Mouse (Mus musculus): ENCODE results near the gene Reg4. TPM values are rescaled to one million over a fixed set of nuclear protein-coding genes. Genes with fewer than 3 reads are reported as not detected.

The Reg4 gene
- polyA plus RNA-seq, 1 experiment from 2014 or later, result not detected

DNA sequence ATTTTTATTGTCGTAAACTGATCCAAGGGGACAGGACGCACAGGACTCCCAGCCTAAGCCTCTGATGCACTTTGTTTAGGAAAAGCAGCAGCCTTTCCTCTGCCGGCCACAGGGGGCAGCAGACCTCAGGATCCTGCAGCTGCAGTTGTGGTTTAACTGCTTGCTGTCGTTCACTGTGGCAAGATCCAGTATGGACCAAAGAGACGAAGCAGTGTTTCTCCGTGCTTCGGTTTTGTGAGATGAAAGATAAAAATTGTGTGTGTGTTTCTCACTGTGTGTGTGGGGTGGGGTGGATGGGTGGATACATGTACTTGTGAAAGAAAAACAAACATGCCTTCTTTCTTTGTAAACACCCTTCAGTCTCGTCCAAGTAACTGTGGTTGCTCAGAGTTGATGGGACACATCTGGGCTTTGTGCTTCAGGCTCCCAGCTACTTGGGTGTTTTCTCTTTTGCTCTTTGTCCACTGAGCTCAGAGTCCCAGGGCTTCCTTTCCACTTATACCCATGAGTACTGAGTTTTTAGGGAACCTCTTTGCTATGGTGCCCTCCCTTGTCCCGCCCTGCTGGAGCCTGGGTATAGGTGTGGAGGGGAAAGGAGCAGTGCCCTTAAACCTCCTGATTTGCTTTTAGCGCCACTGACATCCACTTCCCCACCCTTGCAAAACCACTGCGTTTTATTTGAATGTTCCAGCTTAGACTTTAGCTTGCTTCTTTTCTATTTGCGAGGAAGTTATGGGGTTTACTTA lies 59.1 kb downstream of the Reg4 start:
- no peak overlapping the region for H3K4me2 ChIP-seq (ENCODE audit: low read length)
- DNase-seq (peak; percentile 87), ATAC-seq (ENCODE audit: low FRiP score, low TSS enrichment) (peak; percentile 71; the same call in 1 of the 2 replicates)
- no peaks in the 10 kb centered on the region for H3K27me3 ChIP-seq (ENCODE audit: control insufficient read depth, insufficient read depth, low read length)
- no peak overlapping the region for H3K9ac ChIP-seq (replicated peaks; ENCODE audit: low read length)
- H3K9me3 ChIP-seq (ENCODE audit: control insufficient read depth, low read length), result no peaks in the 10 kb centered on the region
- H3K36me3 ChIP-seq (ENCODE audit: control insufficient read depth, insufficient read depth, low read length), result no peaks in the 10 kb centered on the region
- H3K27ac ChIP-seq (replicated peaks; ENCODE audit: low read depth, low read length), result no peak overlapping the region
- 44% methylated on average over 12 of the region's 12 CpGs for WGBS
- no peaks in the 10 kb centered on the region for H3K4me1 ChIP-seq (ENCODE audit: control insufficient read depth, insufficient read depth, low read length)
- no peak overlapping the region for H3K4me3 ChIP-seq (replicated peaks; ENCODE audit: low read depth, low read length)

DNA sequence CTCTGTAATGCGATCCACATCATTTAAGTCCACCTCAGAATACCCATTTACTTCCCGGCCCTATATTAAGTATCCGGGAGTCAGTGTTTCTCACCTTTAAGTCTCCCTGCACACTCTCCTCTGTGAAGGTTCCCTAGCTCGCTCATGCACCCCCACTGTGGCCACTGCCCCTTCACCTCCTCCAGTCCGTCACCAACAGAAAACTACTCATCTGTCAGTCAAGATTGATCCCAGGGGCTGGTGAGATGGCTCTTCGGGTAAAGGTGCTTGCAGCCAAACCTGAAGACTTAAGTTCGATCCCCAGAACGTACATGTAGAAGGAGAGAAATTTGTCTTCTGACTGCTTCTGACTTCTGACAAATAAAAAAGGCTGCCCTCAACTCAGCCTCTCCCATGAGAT lies 60.5 kb downstream of the Reg4 start:
- ATAC-seq (ENCODE audit: low FRiP score, low TSS enrichment) (no peak), DNase-seq (no peak)
- Histone ChIP-seq H3K9me3 (ENCODE audit: control insufficient read depth, low read length) (no peaks in the 10 kb centered on the region), H3K4me2 (ENCODE audit: low read length) (no peak overlapping the region), H3K27me3 (ENCODE audit: control insufficient read depth, insufficient read depth, low read length) (no peaks in the 10 kb centered on the region), H3K36me3 (ENCODE audit: control insufficient read depth, insufficient read depth, low read length) (no peaks in the 10 kb centered on the region), H3K27ac (replicated peaks; ENCODE audit: low read depth, low read length) (no peak overlapping the region), H3K4me3 (replicated peaks; ENCODE audit: low read depth, low read length) (no peak overlapping the region), H3K4me1 (ENCODE audit: control insufficient read depth, insufficient read depth, low read length) (no peaks in the 10 kb centered on the region), H3K9ac (replicated peaks; ENCODE audit: low read length) (no peak overlapping the region)
- 95% methylated on average over 8 of the region's 8 CpGs for WGBS

DNA sequence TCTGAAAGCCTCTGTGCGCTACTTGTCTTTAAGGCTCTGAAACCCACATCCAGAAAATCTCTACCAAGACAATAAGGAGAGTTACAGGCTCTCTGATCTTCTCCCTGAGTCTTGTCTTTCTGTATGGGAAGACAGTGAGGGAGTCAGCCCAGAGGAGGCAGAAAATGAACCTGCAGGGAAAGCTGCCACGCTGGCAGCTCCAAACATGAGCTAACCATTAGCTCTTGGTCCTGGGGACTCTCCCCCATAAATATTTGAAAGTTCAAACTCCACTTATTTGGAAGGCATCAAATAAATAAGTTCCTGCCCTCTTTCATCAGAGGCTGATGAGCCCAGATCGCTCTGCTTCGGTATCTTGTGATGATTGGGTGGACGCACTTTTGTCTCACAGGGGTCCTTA lies 61.2 kb downstream of the Reg4 start:
- Histone ChIP-seq H3K4me2 (ENCODE audit: low read length) (no peak overlapping the region), H3K36me3 (ENCODE audit: control insufficient read depth, insufficient read depth, low read length) (no peaks in the 10 kb centered on the region), H3K27me3 (ENCODE audit: control insufficient read depth, insufficient read depth, low read length) (no peaks in the 10 kb centered on the region), H3K4me3 (replicated peaks; ENCODE audit: low read depth, low read length) (no peak overlapping the region), H3K4me1 (ENCODE audit: control insufficient read depth, insufficient read depth, low read length) (no peaks in the 10 kb centered on the region), H3K9me3 (ENCODE audit: control insufficient read depth, low read length) (no peaks in the 10 kb centered on the region), H3K9ac (replicated peaks; ENCODE audit: low read length) (no peak overlapping the region), H3K27ac (replicated peaks; ENCODE audit: low read depth, low read length) (no peak overlapping the region)
- ATAC-seq (ENCODE audit: low FRiP score, low TSS enrichment), result no peak
- WGBS, result 95% methylated on average over 5 of the region's 5 CpGs
- DNase-seq, result no peak

Other genes with a start within 250 kb of the Reg4 start
- gene Notch2, start 208.6 kb upstream of the Reg4 start, polyA plus RNA-seq (2014; fragmentation: Nextera tagmentation; extraction: Ambion mirVana), result 5.2 and 10.8 TPM in 2 replicates
- not detected in 2 replicates for gene Adam30, start 61.5 kb upstream of the Reg4 start, polyA plus RNA-seq (2014; fragmentation: Nextera tagmentation; extraction: Ambion mirVana)
- gene Hmgcs2, start 58.3 kb downstream of the Reg4 start, polyA plus RNA-seq (2014; fragmentation: Nextera tagmentation; extraction: Ambion mirVana), result 8.6 and 16.2 TPM in 2 replicates
- gene Phgdh, start 117.8 kb downstream of the Reg4 start, polyA plus RNA-seq (2014; fragmentation: Nextera tagmentation; extraction: Ambion mirVana), result 146 and 151 TPM in 2 replicates
- 21.3 and 25.5 TPM in 2 replicates for gene Zfp697, start 160.3 kb downstream of the Reg4 start, polyA plus RNA-seq (2014; fragmentation: Nextera tagmentation; extraction: Ambion mirVana)
- not detected in 2 replicates for gene Gm4450, start 235.0 kb downstream of the Reg4 start, polyA plus RNA-seq (2014; fragmentation: Nextera tagmentation; extraction: Ambion mirVana)

Data from midbrain, embryonic 14.5 days (tissue).